Mouse (Mus musculus) spleen, adult 18-20 months (tissue): Measurements from ENCODE around the gene Rnf39.

Experiments used
- DNase-seq, 2 experiments: peaks; one replicate each; pipeline ENCODE4 v3.0.0; 2022; ENCODE audit warnings: mixed read lengths in 2 of 2

Gene Rnf39

DNA sequence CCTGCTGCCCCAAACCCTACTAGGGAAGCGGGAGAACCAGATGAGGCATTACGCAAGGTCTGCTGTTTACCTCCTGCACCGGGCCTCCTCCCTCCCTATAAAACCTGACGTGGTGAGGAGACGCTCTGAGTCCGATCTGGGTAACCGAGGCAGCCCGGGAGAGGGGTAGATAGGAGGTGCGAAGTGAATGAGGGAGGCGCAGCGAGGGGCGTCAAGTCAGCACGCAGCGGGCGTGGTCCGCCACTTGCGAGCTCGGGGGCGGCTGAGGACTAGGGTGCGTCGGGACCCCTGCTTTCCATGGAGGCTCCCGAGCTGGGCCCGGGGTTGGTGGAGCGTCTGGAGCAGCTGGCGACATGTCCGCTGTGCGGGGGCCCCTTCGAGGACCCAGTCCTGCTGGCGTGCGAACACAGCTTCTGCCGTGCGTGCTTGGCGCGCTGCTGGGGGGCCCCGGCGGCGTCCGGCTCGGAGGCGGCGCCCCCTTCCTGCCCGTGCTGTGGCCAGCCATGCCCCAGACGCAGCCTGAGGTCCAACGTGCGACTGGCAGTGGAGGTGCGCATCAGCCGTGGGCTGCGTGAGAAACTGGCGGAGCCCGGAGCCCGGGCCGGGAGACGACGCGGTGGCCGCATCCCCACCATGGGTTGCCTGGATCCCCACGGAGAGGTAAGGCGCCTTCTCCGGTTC, at the start of gene Rnf39:
TSS of gene Rnf39 (plus strand) at position 128 of the 681 bp plus-strand sequence.
- no peak for DNase-seq

DNA sequence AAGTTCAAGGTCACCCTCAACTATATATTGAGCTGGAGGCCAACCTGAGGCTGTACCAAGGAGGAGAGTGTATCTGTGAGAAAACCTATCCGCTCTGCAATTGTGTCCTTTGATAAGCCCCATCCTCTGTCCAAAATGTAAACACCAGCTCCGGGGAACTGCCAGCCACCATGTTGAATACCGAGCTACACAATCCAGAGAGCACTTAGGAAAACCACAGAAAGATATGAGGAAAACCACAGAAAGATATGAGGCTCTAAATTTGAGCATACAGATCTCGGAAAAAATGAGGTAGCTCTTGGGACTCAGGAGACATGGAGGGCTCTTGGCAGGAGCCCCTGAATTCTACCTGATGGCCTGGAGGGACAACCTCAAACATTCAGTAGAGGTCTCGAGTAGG, 49.3 kb upstream of the Rnf39 start:
- no peak for DNase-seq

DNA sequence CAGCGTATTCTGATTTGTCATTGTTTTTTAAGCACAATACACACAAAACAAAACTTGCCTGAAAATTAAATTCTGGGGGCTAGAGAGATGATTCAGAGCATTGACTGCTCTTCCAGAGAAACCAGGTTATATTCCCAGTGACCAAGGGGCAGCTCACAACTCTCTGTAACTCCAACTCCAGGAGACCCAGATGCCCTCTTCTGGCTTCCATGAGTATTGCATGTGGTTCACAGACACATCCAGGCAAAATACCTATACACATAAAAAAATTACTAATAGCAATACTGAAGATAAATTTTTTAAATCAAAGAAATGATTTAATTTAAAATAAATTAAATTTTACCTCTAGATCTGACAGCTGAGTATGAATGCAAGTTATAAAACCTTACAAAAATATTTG, 46.1 kb upstream of the Rnf39 start:
- DNase-seq: peak in 1 of 2 experiments; percentile 17

DNA sequence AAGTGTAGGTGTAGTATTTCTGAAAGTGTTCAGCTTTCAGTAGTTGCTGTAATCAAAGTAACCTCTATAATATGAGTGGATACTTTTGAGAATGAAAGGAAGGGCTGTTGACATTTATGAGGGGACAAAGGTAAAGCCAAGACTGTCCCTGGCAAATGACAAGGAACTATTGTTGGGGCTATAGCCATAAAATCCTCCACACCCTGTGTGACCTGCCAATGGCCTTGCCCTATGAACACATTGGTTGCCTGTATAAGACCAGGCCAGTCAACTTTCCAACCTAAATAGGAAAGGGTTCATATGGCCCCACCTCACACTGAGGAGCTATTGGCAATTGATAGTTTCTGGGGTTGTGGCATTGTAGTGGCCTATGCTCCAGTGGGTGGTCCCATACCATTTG, 45.7 kb upstream of the Rnf39 start:
- DNase-seq: no peak

DNA sequence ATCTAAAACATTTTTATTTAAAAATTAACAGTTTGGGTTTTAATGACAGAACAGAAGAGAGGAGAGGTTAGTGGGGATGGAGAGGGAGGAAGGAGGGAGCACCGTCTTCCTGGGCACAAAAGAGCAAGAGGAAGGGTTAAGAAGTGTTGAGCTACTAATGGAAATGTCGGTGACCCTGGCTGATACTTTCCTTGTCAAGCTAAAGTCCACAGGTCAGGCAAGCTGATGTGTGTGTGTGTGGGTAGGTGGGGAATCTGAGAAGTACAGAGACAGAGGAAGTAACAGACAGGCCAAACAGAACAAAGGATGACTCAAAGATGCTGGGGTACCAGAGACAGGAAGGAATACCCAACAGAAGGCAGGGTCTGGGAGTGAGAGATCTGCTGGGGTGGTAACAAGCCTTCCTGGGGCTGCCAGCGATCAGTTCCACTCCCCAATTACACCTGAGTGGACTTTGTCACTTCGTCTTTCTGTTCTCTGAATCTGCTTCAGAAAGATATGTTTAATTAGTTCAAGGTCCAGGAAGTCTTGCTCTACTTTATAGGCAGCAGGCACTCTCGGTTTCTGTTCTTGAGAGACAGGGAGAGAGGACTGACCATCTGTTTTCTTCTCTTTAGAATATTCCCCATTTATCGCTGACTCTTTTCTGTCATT, 45.0 kb upstream of the Rnf39 start, which contains the start of gene Trim31:
TSS of gene Trim31 (plus strand) at position 567 of the 654 bp plus-strand sequence.
- DNase-seq: no peak

DNA sequence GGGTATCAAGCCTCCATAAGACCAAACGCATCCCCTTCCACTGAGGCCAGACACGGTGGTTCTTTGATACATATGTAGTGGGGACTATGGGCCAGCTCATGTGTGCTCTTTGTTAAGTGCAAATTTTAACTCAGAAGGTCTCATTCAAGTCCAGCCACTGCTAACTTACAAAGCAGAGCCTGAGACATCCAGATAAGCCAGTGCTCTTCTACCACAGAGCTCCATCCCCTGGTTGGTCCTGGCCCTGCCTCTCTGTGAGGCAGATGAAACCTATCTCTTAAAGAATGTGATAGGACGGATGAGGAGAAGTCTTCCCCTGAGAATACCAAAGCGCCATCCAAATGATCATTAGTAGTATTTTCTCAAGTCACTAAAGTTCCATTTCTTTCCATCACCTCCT, 43.3 kb upstream of the Rnf39 start:
- DNase-seq: no peak

DNA sequence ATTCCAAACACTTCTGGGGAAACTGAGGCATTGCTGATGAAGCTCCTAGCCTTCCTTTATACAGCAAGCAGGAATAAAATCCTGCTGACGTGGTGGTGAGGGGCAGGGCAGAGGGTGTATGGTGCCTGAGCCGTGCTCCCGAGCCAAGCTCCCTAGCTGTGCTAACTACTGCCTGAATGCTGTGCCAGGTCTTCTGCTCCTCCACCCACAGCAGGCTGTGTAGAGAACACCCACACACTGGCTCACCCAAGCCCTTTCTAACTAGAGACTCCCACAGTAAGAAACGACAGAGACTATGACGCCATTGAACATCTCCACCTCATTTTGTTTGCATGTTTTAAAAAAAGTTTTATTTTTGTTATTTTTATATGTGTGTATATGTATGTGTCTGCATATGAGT, 42.7 kb upstream of the Rnf39 start:
- no peak for DNase-seq

DNA sequence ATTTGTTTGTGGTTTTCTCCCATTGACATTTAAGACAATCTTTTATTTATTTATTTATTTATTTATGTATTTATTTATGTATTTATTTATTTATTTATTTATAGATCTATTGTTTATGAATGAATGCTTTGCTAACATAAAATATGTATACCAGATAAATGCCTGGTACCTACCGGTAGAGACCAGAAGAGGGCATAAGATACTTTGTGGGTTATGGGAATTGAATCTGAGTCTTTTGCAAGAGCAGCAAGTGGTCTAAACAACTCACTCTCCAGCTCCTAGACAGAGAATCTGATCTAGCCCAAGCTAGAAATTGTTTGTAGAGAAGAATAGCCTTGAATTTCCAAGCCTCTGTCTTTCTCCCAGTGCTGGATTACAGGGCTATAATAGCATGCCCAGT, 42.0 kb upstream of the Rnf39 start:
- no peak for DNase-seq

DNA sequence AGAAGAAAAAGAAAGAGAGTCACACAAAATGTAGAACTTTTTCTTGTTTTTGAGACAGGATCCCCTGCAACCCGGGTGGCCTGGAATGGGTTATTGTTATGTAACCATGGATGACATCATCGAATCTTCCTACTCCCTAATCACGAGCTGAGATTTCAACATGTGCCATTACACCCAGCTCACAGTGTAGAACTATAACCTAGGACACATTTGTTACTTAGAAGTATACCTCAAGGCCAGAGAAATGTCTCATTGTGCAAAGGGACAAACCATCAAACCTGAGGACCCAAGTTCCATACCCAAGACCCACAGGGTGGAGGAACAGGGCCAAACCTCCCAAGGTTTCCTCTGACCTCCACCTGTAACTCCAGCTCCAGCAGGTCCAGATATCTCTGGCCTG, 39.1 kb upstream of the Rnf39 start:
- no peak for DNase-seq

DNA sequence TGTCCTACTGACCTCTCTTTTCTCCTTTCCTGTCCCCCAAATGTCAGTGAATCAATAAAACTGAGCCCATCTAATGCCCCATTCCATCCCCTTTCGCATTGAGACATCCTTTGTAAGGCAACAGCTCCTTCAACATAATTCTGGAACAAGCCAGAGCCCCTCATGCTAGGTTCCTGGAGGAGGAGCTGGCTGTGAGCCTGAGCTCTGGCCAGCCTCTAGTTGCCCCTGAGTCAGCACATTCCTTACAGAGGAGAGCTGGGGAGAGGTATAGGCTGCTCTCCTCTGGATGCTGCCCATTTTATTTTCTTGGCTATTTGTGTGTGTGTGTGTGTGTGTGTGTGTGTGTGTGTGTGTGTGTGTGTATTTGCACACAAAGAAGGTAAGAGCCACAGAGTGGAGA, 34.5 kb upstream of the Rnf39 start:
- no peak for DNase-seq

DNA sequence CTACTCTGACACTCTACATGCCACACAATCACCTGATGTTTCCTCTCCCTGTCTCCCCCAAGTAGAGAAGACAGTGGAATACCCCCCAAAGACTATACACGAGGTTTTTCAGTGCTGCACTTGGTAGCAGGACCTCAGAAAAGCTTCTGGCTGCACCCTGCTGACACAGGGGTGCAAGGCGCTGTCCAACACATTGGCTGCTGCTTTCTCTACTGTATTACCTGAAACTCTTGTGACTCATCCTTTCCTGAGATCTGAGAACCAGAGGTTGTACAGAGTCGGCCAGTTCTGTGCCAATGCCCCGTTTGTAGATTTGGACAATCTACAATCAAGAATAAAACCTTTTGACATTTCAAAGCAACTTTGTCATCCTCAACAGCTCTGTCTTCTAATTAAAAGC, 32.9 kb upstream of the Rnf39 start:
- no peak for DNase-seq

DNA sequence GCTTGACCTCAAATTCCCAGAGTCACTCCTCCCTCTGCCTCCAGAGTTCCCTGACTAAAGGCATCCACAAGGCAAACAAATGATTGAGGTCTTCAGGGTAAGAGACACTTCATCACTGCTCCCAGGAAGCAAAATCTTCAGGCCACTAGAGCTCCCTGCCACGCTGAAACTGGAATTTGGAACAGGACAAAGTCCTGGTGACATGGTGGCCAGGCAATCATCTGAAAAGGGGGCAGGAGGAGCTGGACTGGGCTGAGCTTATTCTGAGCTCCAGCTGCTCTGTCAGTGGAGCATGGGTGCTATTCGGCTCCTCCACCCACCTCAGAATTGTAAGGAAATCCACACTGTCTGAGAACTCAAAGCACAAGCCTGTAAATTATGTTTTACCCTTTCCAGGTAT, 30.7 kb upstream of the Rnf39 start:
- DNase-seq: no peak

DNA sequence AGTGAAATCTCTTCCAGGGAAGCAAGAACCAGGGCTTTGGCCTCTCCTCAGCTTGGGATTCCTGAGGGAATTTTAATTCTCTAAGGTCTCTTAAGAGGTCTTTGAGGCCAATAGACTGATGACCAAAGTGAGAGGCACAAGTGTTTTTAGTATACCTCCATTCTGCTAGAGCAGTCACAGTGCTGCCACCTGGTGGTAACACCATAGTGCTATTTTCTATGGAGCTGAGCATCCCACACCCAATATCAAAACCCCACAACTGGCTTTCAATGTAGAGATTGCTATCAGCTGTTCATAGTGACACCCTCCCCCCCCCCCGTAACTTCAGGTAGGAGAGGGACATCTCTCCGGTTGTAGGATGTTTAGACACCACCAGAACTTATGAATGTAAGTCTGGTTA, 28.6 kb upstream of the Rnf39 start:
- DNase-seq: peak; percentile 13 to 78

DNA sequence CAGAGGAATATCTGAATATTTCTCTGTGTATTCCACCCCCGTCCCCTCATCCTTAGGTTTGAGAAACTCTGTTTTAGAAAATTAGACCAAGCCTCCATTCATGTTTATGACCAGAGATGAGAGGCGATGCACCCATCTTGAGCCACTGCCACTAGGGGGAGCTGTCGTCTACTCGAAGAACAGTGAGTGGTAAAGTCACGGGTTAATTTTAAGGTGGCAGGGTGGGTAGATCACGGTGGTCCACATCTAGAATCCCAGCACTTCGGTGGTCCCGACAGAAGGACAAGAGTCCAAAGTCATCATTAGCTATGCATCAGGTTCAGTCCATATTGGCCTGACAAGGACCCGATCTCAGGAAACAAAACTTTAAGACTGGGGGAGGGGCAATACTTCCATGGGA, 27.6 kb upstream of the Rnf39 start:
- DNase-seq: peak in 1 of 2 experiments; percentile 61

DNA sequence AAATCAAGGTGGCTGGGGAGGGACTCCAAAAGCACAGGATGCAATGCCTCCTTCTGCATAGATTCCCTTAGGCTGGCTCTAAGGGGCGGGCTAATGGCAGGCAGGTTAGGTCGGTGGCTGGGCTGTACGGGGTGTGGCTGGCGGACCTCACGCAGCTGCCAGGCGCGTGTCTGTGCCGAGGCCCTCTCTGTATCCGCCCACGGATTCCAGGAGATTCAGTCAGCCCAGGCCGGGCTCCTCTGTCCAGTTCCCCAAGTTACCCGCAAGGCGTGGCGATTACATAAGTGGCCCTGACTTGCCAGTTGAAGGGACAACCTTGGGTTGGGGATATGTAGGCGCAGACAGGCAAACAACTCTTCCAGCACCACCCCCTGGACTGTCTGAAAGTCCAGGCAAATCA, 22.5 kb upstream of the Rnf39 start:
- no peak for DNase-seq

DNA sequence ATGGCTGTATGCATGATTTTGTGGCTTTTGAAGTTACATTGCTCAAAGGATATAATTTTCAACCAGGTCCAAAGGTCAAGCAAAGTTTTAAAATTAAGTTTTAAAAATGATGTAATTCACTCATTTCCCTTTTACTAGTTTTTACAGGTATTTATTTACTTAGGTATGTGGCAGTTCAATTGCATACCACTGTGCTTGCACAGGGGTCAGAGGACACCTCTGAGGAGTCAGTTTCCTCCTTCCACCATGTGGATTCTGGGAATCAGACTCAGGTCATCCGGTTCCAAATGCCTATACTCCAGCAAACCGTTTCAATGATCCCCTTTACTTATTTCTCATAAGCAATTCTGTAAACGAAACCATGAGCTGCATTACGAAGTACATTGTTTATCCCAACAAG, 20.0 kb upstream of the Rnf39 start:
- DNase-seq: no peak

DNA sequence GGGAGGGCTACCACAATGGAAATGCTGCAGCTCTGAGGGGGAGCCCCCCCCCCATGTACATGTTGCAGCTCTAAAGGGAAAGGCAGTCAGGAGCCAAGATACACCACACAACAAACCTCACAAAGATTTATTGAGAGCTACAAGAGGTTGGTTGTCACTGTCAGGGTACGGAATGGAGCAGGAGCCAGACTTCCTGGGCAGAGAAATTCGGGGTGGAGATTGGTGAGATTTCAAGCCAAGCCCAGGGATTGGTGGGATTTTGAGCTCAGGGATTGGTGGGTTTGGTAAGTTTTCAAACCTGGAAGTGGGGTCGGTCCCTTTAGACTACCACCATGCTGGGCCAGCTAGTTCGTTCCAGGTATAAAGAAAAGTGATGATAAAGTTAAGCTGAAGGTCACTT, 19.2 kb upstream of the Rnf39 start:
- DNase-seq: no peak

DNA sequence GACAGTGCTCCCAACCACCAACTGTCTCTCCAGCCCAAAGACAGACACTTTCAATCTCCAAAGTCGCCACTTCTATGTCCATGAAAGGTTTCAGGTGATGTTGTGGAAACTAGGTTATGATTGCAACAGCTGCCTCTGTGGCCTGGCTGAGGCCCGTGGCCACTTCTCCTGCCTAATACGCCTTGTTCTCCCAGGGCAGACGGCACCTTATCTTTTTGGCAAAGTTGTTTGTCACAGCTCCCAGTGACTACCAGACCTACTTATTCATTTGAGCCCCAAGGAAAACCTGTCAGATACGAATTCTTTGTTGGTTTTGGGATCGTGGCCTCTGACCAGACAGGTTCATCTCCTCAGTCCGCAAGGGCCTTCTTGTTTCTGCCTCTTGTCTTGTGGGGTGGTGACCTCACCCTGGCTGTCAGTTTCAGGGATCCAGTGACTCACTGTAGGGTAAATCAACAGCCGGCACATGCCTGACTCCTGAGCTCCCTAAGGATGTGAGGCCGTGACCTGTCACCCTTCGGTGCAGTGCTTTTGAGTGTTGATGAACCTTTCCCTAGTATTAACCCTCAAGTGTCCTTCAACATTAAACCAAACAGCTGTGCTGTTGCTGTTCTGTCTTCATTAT, 15.1 kb upstream of the Rnf39 start:
- DNase-seq: no peak

DNA sequence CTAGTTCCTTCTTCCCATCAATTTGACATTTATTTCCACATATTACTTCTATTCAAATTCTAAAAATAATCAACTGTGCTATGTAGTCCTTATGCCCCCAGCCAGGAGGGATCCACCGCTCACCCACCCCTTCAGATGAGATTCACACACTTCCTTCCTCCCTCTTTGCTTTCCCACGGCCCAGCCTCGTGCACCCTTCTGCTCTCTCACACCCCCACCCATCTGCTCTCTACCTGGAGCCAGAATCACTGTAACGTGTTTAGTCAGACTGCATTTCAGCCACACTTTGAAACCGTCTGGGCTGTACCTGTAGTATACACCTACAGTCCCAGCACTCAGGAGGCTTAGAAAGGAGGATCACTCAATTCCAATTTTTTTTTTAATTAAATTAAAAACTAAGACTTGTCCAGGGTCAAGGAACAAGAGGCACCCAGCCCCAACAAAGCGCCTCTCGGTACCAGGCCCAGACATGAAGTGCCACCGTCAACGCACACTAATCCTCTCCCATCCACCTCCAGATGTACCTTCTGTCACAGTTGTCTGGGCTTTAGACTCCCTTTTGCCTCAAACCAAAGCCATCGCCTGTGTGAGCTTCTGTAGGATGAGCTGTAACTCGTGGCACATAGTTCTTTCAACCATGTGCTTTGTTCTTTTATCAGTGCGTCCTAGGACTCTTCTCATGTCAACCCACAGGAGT, 13.3 kb upstream of the Rnf39 start:
- no peak for DNase-seq

DNA sequence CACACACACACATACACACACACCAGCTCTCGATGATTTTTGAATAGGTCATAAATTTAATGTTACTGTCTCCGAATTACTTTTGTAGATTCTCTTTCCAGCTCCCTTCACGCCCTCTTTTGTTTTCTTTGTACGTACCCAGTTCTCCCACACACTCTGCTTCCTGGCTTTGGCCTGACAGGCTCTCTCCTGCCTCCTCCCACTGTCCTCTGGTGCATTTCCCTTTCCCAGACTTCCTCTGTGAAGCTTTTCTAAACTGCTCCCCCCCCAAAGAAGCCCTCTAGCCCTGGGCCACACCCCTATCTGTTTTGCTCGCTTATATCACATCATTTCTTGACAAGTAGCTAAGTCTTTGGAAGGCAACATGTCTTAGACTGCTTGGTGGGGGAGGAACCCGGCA, 12.5 kb upstream of the Rnf39 start:
- DNase-seq: no peak

DNA sequence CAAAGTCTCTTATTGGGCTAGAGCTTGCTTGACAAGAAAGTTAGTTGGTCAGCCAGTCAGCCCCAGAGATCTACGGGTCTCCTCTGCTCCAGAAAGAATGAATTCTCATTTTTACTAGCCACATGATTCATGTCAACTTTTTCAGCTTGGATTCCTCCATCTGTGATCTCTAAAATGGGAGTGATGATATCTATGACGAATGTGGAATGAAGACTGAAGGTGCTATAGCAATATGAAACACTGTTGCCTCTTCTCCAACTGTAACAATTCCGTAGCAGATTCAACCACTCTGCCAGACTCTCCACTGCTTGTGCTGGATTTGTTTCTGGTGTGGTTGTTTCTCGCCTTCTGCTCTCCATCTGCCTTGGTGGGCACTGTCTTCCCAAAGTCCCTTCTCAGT, 11.6 kb upstream of the Rnf39 start:
- no peak for DNase-seq

DNA sequence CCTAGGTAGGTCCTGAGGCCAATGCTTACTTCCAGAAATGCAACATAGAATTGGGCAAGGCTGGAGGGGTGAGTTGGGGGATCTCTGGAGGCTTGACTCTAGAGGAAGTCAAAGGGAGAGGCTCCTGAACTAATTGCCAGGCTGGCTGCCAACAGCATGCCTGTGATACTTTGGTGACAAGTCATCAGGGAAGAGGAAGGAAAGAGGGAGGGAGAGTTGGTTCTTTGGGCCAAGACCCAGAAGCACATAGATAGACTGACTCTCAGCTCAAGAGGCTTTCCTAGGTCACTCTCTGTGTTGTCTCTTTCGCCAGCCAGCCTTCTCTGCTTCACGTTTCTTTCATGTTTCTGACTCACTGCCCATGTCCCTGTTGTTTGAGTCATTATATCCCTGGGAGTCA, 10.9 kb upstream of the Rnf39 start:
- no peak for DNase-seq

DNA sequence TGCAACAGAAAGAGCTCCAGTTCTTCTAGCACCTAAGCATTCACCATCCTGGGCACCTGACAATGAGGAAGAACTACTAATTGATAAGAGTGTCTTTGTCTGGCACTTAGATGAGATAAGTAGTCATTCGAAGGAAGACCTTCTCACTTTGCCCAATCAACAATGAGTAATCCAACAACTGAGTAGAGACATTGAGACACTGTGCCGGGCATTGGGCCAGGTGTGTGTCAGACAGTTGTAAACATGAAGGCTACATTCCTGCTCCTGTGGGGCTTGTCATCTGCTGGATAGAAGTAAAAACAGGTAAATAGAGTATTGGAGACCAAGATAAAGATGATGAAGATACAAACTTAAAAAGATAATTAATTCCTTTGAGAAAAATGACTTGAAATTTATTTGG, 4.7 kb upstream of the Rnf39 start:
- DNase-seq: no peak

DNA sequence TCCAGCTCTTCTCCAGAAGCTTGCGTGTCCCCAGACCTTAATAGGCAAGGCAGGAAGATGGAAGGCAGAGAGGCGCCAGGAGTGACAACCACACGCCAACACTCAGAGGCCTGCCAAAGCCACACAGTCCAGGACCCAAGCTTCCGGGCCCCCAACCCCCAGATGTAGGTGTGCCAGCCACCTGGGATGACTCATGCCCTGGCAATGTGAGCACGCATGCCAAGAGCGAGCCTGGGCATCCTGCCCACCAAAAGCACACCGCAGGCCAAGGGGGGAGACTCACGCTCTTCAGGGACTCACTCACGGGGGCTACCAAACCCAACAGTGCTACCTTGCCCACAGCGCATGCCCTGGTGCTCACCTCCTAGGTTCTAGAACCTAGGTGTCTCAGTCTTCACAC, 327 bp upstream of the Rnf39 start:
- DNase-seq: no peak
